Mouse (Mus musculus) adrenal gland, adult (tissue): ENCODE measurements around the gene Schip1.
A peak's percentile ranks its signal among the peaks of the same experiment; 100 is the strongest.

ENCODE experiments used
- DNase-seq, 2 experiments: peaks; one replicate each; pipeline ENCODE4 v3.0.0; 2022 to 2023; ENCODE audit warnings: low spot score in 1 of 2; ENCODE audit not compliant: inconsistent age in 2 of 2

The Schip1 gene

DNA sequence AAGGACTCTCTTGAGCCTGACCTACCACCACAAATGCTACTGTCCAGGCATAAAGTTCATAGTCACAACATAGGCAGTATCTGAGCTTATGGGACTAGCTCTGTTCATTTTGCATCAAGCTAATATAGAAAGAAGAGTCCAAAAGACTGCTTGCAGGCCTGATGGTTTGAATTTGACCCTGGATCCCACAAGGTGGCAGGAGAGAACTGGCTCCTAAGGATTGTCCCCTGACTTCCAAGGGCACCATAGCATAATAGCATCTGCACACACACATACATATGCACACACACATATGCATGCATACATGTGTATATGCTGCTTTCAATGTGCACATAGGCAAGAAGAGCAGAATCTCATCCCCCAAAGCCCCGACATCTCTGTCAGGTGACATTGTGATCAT lies 405.0 kb downstream of the Schip1 start:
- peak in 1 of 2 experiments; percentile 23 for DNase-seq

DNA sequence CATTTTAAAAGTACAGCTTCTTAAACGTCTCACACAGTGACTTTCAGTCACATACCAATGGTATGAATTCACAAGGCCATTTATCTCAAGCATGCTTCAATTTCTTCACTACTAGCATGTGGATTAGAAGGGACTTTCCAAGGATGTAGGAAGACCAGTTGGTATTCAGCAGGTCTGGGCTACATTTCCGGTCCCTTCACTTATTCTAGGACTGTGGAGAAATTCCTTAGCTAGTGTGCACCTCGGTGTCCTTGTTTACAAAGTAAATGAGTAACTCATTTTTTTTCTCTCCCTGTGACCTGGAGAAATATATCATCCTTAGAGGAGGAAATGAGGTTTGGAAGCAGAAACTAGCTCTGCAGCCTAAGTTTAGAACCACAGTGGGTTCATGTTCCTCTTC lies 405.5 kb downstream of the Schip1 start:
- peak in 1 of 2 experiments; percentile 22 for DNase-seq

DNA sequence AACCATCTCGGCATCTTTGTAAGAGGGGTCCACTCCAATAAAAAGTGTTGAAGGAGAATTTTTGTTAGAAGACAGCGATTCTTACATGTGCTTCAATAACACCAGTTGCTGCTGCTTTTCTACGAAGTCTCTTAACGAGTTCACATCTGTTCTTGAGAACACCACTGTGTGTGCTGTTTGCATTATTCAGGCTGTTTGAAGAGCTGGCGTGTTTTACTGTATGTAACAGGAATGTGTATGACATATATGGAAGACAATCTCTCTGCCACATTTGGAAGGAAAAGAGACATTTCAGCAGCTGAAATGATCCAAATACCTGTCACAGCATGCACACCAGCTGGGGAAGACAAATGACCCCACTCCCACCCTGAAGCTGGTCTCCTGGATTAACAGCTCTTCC lies 406.0 kb downstream of the Schip1 start:
- DNase-seq: no peak

DNA sequence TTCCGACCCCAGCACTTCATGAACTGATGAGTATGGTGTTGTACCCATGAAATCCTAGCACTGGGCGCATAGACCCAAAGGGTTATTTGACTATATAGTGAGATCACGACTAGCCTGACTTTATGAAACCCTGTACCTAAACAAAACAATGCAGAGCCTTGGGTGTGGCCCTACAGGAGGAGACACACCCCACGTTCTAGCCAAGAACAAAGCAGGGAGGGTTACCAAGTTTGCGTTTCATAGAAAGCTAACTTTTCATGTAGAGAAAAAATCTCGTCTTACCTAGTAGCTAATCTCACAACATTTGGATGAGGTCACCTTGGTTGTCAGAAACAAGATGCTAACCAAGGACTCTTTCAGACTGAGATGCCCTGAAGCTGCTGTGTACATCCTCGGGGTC lies 411.7 kb downstream of the Schip1 start:
- no peak for DNase-seq

DNA sequence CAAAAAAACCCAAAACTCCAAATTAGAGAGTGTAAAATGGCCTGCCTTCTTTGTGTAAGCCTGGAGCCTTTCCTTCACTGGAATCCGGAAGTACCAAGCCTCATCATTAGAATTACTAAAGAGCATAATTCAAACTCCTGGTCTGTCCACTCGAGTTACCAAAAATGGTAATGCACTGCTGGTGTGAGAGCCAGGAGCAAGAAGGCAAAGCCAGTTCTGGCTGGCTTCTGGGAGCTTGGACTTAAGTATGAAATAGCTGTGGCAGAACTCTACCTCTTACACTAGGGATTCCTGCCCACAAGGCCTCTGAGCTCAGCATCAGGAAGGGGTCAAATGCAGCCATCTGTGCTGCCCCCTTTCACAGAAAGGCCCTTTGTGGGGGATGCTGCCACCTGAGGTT lies 412.9 kb downstream of the Schip1 start:
- no peak for DNase-seq

DNA sequence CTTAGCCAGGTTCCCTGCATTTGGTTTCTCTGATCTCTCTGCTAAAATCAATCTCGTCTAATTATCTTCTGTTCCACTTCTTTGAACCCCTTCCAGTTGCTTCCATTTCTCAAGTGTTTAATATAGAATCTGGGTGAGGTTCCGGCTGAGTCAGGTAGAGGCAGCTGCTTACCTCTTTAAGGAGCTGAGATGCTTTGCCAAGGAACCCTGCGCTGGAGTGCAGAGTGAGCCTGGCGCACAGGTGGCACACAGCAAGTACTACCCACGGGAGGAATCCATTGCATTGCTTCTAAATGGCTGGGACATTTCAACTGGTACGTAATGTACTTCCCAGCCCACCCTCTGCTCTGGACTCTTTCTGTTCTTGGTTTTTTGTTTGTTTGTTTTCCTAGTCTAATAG lies 414.7 kb downstream of the Schip1 start:
- DNase-seq: no peak

DNA sequence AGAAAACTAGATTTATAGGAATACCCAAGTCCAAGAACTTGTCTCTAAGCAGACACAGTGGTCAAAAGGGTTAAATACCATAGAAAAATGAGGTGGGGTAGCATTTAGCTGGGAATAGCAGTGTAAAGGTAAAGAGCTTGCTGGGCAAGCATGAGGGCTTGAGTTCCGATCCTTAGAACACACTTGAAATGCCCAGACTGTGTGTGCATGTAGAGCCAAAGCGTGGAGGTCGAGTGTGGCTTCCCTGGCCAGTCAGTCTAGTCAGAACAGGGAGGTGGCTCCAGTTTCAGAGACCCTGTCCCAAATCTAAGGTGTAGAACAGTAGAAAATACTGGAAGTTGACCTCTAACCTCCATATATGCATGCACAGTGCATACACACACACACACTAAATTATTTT lies 418.9 kb downstream of the Schip1 start:
- no peak for DNase-seq

DNA sequence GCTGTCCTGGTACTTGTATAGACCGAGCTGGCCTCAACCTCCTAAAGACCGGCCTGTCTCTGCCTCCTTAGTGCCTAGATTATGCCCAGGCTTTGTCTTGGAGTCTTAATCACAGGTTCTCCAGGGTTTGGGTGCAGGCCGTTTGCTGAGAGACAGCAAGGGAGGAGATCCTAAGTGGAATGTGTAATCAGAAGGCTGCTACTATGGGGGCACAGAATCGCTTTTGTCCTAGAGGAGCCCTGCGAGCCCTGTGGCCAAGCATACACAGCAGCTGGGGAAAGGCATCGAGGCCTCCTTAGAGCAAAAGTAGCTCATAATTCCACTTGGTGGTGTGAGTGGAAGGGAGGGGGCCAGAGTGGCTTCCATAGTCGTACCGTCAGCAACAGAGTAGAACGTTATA lies 419.4 kb downstream of the Schip1 start:
- DNase-seq: no peak

DNA sequence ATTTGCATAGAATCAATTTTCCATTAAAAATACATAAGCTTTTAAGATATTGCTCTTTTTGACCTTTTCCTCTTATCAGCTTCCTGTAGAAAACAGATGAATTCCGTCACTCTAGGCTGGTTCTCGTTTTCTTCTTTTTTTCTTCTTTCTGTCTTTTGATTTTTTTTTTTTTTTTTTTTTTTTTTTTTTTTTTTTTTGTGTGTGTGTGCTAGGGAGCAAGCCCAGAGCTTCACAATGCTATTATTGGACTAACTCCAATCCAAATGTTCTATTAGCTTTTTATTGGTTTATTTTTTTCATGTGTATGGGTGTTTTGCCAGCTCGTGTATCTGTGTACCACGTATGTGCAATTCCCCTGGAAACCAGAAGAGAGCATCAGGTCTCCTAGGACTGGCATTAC lies 420.0 kb downstream of the Schip1 start:
- no peak for DNase-seq

DNA sequence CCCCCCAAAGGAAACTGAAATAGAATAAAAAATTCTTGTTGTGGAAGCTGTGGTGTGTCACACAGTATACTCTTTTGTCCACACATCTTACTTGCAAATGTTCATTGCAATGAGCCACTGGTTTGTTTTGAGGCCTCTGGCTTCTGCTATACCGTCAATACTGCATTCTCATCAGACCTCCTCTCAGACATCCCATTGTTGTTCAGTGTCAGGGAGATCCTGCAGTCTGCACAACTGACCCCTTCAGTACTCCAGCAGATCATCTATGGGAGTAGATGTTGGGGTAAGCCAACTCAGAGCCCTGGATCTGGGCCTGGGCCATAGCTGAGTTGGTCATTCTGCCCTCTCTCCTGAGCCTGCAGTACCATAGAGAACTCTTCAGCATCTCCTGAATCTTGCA lies 423.0 kb downstream of the Schip1 start:
- no peak for DNase-seq

DNA sequence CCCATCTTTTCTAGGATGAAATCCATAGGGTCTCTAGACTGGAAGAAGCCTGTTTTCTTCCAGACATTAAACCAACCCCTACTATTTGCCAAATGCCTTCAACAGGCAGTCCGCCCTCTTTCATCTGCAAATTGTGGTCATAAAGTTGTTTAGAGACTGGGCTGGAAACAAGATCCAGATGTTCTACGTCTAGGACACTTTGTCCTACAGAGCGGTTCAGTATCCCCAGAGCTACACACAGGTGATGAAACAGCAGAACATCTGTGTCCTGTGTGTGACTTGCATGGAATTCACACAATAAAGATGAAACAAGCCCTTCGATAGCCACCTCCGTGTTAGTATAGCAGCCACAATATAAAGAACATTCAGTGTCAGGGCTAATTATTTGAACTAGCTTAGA lies 423.7 kb downstream of the Schip1 start:
- no peak for DNase-seq

DNA sequence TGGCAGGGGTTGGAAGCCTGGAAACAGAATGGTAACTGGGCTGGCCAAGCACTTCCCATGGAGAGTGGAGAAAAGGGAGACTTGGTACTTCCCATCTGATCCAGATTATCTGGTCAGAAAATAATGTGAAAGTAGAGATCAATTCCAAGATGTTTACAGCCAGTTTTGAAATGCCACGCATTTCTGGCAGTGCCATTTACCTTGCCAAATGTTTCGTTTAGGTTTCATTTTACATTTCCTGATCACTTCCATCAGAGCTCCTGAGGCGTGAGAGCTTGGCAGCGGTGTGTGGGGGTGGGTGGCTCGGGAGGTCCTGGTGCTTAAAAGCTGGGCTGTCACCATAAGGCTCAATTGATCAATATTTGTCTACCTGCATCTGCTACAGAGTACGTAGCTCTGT lies 426.9 kb downstream of the Schip1 start:
- DNase-seq: no peak

DNA sequence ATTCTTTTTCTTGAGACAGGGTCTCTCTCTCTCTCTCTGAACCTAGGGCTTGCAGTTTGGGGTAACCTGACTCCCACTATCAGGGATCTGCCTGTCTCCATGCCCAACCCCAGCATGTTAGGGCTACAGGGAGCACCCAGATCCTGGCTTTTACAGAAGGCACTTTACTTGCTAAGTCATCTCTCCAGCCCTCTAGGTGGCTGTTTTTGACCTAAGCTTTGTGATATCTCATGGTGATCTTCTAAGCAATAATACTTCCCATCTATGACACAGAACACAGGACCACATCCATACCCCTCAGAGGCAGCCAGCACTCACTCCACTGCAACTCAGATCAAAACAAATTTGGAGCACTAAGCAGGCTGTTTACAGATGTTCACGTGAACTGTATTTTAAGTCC lies 427.5 kb downstream of the Schip1 start:
- no peak for DNase-seq

DNA sequence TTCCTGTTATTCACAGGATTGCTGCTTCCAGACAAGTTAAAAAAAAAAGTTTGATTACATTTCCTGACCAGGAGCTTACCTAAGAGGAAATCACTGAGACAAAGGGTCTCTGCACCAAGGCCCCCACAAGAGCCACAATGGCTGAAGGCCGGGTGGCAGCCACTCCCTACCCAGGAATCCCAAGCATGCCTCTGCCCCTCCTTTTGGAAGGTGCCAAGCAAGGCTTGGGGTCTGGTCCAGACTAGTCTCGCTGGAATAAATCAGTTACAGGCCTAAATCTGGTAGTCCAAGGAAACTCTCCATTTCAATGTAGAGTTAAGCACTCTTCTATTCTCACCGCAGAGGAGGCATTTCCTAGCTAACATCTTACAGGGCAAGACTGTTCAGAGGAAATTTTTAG lies 427.9 kb downstream of the Schip1 start:
- peak; percentile 23 to 53 for DNase-seq

DNA sequence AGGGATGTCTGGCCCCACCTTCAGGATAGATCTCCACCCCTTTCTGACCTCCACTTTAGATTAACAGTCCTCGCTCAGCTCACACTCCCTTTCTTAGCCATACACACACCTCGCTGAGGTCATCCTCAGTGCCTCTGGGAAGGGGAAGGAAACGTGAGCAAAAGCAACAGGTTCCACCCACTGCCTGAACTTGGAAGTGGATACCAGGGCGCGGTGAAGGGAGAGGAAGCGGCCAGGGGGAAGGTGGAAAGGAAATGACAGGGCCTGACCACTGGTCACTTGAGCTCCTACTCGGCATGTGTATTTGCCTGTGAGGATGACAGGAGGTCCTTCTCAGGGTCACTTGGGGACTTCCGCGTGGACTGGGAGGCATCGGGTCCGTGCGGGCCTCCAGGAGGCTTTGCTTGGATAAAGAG lies 428.6 kb downstream of the Schip1 start:
- DNase-seq: peak; percentile 58 to 86

DNA sequence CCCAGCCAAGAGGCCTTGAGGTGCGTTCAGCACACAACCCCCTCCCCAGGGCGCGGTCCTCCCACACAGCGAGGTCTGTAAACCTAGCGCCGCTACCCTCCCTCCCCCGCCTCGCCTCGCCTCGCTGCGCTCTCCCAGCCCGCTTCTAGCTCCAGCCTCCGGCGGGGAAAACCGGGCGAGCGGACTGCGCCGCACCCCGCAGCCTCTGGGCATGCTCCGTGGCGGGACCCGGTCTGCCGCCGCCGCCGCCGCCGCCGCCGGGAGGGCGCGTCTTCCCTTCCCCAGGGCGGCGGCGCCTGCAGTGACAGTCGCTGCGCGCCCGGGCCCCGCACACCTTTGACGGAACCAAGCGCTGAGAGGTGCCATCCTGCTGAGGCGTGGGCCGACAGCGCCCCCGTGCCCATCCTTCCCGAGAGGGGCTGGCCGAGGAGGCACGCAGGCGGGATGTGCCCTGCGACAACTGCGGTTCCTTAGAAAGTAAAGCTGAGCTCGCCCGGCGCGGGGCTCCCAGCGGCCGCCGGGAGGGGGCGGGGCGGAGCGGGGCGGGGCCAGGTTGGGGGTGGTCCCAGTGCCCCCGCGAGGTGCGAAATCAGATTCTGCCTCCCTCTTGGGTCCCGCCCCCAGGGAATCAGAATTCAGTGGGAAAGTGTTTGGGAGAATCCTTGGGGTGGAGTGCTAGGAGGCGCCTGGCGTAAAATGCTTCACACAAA lies 429.1 kb downstream of the Schip1 start:
- DNase-seq: peak; percentile 75 to 94

DNA sequence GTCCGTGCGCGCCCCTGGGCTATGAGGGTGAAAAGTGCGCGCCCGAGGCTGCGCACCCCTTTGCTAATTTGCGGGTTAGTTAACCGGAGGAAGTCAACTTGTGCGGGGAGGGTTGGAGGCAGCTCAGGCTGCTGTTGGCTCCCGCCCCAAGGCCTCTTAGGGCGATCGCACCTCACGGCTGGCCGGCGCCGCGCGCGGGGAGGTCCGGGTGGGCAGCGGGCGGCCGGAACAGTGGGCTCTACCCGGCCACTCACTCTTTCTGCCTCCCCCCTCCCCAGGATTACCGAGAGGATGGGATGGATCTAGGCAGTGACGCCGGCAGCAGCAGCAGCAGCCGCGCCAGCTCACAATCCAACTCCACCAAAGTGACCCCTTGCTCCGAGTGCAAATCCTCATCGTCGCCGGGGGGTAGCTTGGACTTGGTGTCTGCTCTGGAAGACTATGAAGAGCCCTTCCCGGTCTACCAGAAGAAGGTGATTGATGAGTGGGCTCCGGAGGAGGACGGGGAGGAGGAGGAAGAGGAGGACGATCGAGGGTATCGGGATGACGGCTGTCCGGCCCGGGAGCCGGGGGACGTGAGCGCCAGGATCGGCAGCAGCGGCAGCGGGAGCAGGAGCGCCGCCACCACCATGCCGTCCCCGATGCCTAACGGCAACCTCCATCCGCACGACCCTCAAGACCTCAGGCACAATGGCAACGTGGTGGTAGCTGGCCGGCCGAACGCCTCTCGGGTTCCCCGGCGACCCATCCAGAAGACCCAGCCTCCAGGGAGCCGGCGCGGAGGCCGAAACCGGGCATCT lies 429.9 kb downstream of the Schip1 start:
- peak in 1 of 2 experiments; percentile 46 for DNase-seq

DNA sequence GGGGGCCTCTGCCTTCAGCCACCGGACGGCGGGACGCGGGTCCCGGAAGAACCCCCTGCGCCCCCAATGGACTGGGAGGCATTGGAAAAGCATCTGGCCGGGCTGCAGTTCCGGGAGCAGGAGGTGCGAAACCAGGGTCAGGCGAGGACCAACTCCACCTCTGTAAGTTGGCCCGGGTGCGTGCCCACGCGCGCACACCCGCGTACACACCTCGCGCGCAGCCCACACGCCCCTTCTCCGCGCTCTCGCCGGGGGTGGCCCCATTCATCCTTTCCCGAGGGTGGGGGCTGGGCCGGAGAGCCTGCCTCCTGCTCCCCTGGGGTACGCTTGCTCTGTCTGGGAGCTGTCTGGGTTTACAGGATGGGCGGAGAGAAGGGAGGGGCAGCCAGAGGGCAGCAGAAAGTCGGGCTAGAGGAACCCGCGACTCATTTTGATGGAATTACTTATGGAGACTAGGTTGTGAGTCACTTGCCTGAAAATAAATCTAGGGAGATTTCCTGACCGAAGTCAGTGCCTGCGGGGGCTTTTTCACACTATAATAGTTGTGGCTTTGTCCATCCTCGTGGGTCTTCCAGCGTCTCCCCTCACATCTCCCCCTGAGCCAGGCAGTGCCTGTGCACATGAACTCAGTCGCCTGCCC lies 430.6 kb downstream of the Schip1 start:
- DNase-seq: peak; percentile 62 to 80

DNA sequence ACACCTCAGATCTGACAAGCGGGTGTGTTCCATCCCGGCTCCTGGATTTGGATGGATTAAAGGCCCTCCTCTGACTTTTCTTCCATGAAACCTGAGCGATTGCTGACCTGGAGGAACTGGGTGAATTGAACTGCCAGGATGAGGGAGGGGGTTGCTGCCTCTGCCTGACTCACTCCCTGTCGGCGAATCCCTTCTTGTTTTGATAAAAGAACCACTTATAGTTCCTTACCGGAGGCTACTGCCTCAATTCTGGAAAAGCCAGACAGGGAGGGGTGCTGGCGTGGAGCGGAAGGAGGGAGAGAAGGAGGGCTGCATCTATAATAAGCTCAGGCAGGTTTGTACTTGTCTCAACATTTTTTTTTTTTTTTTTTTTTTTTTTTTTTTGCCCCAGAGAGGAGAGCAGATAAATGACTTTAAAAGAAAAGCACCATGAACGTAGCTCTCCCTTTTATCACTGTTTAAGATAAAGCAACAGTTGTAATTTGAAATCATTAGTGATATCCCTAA lies 431.2 kb downstream of the Schip1 start:
- DNase-seq: no peak

DNA sequence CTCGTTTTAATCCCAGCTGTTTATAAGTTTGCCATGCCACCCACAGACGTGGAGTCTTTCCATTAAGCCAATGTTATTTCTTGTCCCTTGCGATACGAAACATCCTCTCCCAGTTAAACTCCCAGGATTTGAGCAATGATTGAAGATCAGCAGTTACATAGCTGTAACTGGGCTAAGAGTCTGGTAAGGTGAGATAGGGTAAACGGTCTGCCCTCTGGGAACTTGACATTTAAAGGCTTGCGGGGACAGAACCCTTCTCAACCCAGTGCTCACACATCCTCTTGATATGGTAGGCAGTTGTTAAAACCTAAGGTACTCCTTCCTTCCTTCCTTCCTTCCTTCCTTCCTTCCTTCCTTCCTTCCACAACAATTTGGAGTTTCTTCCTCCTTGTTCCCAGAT lies 431.9 kb downstream of the Schip1 start:
- no peak for DNase-seq

DNA sequence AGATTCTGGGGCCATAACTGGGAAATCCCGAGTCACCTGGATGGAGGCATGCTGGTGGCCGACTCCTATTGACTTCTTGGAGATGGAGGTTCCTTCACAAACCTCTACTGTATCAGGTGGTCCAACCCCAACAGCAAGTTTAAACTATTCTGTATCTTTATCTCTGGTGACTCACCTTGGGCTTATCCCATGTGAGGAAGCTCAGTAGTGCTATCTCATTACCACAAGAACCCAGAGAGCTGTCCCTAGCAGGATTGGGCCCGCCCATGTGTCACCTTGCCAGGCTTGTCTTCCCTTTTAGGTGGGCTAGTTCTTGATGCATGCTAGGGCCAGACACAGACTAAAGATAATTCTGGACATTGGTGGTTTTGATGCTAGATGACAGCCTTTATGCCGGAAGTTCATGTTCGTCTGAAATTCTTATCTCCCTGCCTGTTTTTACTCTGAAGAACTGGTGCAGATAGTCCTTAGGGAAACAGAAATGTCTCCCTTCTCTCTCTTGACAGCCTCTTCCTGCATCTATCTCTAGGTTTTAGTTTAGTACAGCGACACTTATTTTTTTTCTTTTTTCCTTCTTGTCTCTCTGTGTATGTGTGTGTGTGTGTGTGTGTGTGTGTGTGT lies 435.0 kb downstream of the Schip1 start:
- no peak for DNase-seq
